Mouse (Mus musculus) megakaryocyte, embryonic 14.5 days (primary cell): ENCODE results near the gene Tmem202. TPM values are rescaled to one million over a fixed set of nuclear protein-coding genes. Genes with fewer than 3 reads are reported as not detected.
A peak's percentile ranks its signal among the peaks of the same experiment; 100 is the strongest.

ENCODE experiments used
- H3K27me3 ChIP-seq: replicated peaks from 2 replicates; pipeline ENCODE3; 2012; ENCODE audit warnings: inconsistent platforms
- H3K36me3 ChIP-seq: replicated peaks from 2 replicates; pipeline ENCODE3; 2012; ENCODE audit warnings: low read length, inconsistent platforms, mixed read lengths
- H3K4me1 ChIP-seq: 2 replicates; pipeline ENCODE4 v1.6.1; 2012; ENCODE audit warnings: inconsistent platforms
- H3K4me3 ChIP-seq: replicated peaks from 2 replicates; pipeline ENCODE3; 2012; ENCODE audit warnings: moderate library complexity, mild to moderate bottlenecking, inconsistent platforms
- H3K9me3 ChIP-seq: 2 replicates; pipeline ENCODE4 v1.6.1; 2012; ENCODE audit warnings: inconsistent platforms
- FLI1 ChIP-seq: IDR thresholded peaks from 2 replicates; pipeline ENCODE4 v1.6.1; 2012; ENCODE audit warnings: low read length, inconsistent platforms, mixed read lengths
- GATA1 ChIP-seq: IDR thresholded peaks from 3 replicates; pipeline ENCODE4 v1.6.1; 2012; ENCODE audit warnings: mixed read lengths, low read length, inconsistent platforms, borderline replicate concordance
- polyA plus RNA-seq: library from polyadenylated mRNA; stranded (reverse); fragments of >175 nt; gene quantifications from 2 replicates; pipeline ENCODE4 v1.2.3, GENCODE M21; 2012; ENCODE audit warnings: low replicate concordance; ENCODE audit not compliant: insufficient read depth

The Tmem202 gene
- polyA plus RNA-seq, 1 experiment: 0.11 TPM

DNA sequence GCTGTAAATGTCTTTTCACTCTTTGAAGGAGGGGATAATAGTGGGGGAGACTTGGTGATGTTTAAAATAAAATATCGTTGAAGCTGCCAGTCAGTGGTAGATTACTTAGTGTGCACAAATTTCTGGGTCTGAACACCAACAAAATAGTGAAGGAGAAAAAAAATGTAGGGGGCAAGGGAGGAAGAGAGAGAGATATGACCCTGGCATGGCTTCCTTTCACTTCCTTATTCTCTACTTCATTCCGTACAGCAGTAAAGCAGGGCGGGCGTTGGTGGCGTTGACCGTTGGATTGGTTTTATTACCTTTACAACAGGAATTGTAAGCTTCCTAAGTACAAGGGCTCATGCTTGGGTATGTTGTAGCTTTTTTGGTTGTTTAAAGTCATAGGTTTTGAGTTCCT is 2.0 kb upstream of the Tmem202 start:
- H3K4me1 ChIP-seq: peaks cover 79% of the 10 kb centered on the region
- H3K9me3 ChIP-seq: no peaks in the 10 kb centered on the region
- H3K27me3 ChIP-seq: no peaks in the 10 kb centered on the region
- peak overlapping the region; percentile 98 for H3K4me3 ChIP-seq
- TF ChIP-seq GATA1 (no peak), FLI1 (no peak)
- H3K36me3 ChIP-seq: peaks cover 35% of the 10 kb centered on the region

DNA sequence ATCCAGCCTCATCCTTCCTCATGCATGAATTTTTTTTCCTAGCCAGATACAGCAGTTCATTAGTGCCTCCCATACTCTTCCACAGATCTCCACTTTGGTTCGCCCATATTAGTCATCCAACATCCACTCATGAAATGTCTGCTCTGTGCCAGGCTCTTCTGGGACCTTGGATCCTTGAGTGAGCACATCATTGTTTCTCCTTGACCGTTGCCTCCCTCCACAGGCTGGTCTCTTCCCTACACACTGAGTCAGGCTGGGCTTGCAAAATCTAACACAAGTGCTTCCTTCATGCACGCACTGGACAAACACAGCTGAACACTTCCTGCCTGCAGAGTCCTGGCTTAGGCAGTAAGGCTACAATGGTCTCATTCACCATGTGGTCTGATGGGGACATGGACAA is 2.0 kb downstream of the Tmem202 start:
- peak overlapping the region; percentile 62 for H3K4me3 ChIP-seq

DNA sequence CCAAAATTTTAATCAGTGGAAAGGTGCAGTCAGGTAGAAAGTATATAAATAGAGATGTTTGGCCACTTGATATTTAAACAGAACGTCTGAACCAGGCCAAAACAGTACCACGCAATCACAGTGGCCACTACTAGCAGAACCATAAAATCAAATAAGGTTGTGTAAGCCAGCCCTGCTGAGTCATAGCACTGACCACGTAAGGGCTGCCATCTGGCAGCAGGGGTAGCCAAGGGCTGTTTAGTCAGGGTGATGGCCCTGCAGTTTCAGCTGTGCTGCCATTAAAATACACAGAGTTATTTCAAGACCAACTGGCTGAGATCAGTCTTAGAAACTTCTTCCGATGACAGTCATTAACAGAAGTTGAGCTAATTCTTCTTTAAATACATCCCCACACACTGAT is 5.8 kb downstream of the Tmem202 start:
- Histone ChIP-seq H3K36me3 (no peaks in the 10 kb centered on the region), H3K4me3 (no peak overlapping the region), H3K27me3 (peaks cover 2% of the 10 kb centered on the region), H3K4me1 (peaks cover 62% of the 10 kb centered on the region), H3K9me3 (no peaks in the 10 kb centered on the region)
- TF ChIP-seq GATA1: no peak
- no peak for TF ChIP-seq FLI1

More for the DNA sequence above, 2.0 kb downstream of the Tmem202 start:
- peaks cover under 1% of the 10 kb centered on the region for H3K27me3 ChIP-seq
- peaks cover 75% of the 10 kb centered on the region for H3K4me1 ChIP-seq
- H3K9me3 ChIP-seq: no peaks in the 10 kb centered on the region
- H3K36me3 ChIP-seq: peaks cover 10% of the 10 kb centered on the region
- TF ChIP-seq GATA1: no peak
- no peak for TF ChIP-seq FLI1

DNA sequence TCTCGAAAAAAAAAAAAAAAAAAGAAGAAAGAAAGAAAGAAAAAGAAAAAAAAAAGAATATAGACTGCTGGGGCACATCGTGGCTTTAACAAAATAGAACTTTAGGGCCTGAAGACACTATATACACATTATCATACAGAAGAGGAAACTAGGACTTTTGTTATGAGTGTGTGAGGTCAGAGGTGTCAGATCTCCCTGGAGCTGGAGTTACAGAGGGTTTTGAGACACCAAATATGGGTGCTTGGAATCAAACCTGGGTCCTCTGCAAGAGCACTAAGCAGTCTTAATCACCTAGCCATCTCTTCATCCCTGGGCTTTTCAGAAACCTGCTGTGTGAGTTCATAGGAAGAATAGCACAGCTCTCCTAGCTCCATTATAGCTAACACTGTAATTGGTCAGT is 6.2 kb downstream of the Tmem202 start:
- Histone ChIP-seq H3K4me3 (no peak overlapping the region), H3K36me3 (no peaks in the 10 kb centered on the region), H3K9me3 (no peaks in the 10 kb centered on the region), H3K27me3 (peaks cover 2% of the 10 kb centered on the region), H3K4me1 (peaks cover 61% of the 10 kb centered on the region)
- TF ChIP-seq GATA1 (no peak), FLI1 (no peak)

DNA sequence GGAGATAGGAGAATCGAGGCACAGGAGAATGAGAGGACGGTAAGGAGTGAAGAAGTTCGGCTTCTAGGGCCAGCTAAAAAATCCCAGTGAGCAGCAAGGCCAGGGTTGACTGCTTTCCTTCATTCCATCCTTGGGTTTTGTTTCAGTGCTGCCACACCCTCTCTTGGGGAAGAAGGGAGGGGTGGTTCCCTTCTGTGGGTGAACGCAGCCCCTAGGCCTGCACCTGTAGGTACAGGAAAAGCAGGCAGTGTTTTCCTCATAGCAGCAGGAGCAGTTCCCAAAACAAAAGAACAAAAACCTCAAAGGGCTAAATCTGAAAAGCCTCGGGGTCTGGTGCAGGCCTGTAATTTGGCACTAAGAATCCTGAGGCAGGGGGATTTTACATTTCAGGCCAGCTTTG is 8.0 kb downstream of the Tmem202 start:
- Histone ChIP-seq H3K4me1 (peaks cover 61% of the 10 kb centered on the region), H3K4me3 (no peak overlapping the region), H3K27me3 (peaks cover 2% of the 10 kb centered on the region), H3K9me3 (no peaks in the 10 kb centered on the region), H3K36me3 (no peaks in the 10 kb centered on the region)
- TF ChIP-seq GATA1: no peak
- TF ChIP-seq FLI1: no peak

DNA sequence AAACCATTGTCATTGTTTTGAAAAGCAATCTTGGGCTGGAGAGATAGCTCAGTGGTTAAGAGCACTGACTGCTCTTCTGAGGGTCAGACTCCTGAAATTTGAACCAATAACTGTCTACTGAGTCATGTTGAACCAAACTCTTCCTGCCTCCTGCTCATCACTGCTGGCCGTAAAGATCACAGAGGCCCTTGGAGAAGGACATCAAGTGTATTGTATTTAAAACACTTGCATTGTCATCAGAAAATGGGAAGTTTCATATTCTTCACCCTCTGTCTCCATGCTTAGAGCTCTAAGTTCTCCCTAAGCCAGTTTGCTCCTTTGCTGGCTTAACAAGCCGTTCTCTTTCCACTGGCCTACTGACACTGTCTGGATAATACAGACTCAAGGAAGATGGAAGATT is 11.4 kb downstream of the Tmem202 start:
- Histone ChIP-seq H3K36me3 (no peaks in the 10 kb centered on the region), H3K27me3 (peaks cover 2% of the 10 kb centered on the region), H3K4me1 (peaks cover 45% of the 10 kb centered on the region), H3K4me3 (no peak overlapping the region), H3K9me3 (no peaks in the 10 kb centered on the region)
- no peak for TF ChIP-seq FLI1
- no peak for TF ChIP-seq GATA1

DNA sequence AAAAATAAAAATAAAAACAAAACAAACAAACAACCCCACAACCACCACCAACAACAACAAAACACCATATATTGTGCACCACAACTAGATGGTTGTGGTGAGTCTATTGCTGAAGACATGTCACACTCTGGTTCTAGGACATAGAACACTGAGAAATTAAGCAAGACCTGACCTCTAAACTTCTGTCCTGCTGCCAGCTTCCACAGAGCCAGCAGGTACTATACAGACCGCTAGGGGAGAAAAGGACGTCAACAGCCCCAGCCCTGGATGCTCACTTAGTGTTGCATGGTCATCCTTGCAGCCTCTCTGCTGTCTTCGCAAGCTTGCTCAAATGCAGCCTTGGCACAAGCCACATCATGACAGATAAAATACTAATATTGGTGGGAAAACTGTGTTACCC is 12.1 kb downstream of the Tmem202 start:
- peaks cover 1% of the 10 kb centered on the region for H3K27me3 ChIP-seq
- no peaks in the 10 kb centered on the region for H3K36me3 ChIP-seq
- TF ChIP-seq GATA1: no peak
- TF ChIP-seq FLI1: no peak

DNA sequence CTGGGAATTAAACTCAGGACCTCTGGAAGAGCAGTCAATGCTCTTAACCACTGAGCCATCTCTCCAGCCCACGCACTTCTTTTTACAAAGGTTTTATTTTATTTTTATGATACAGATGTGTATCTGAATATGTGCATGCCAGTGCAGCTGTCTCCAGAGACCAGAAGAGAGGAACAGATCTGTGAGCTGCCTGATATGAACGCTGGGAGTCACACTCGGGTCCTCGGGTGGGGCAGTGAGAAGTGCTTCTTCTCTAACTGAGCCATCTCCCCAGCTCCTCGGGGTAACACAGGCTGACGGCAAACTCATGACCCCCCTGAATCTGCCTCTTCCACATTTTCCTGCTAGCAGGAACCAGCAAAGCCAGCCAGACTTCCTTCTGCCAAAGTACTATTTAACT is 12.9 kb downstream of the Tmem202 start:
- H3K36me3 ChIP-seq: no peaks in the 10 kb centered on the region
- H3K4me3 ChIP-seq: peak overlapping the region; percentile 24
- TF ChIP-seq FLI1 (no peak), GATA1 (no peak)
- no peaks in the 10 kb centered on the region for H3K27me3 ChIP-seq
- H3K9me3 ChIP-seq: no peaks in the 10 kb centered on the region
- H3K4me1 ChIP-seq: peaks cover 48% of the 10 kb centered on the region

More for the DNA sequence above, 12.1 kb downstream of the Tmem202 start:
- Histone ChIP-seq H3K4me3 (peak overlapping the region; percentile 64), H3K4me1 (peaks cover 49% of the 10 kb centered on the region), H3K9me3 (no peaks in the 10 kb centered on the region)

DNA sequence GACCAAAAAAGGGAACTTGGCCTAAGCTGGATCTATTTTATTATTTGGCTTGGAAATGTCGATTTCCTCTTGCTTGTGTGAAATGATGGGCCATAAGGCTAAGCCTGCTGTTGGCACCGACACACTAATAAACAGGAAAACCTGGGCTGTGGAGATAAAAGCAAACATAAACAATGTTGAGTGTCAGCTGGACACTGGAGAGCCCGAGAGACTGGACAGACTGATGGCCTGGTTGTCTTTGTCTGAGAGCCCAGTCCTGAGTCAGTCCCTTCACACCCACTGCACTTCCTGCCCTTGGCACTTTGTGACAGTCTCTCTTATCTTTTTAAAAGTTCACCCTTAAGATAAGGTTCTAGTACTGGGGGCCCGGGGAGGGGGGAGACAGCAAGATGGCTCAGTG is 16.7 kb downstream of the Tmem202 start:
- H3K4me1 ChIP-seq: peaks cover 52% of the 10 kb centered on the region
- H3K4me3 ChIP-seq: peak overlapping the region; percentile 33
- H3K27me3 ChIP-seq: no peaks in the 10 kb centered on the region
- no peaks in the 10 kb centered on the region for H3K9me3 ChIP-seq
- no peak for TF ChIP-seq GATA1
- no peak for TF ChIP-seq FLI1
- no peaks in the 10 kb centered on the region for H3K36me3 ChIP-seq

DNA sequence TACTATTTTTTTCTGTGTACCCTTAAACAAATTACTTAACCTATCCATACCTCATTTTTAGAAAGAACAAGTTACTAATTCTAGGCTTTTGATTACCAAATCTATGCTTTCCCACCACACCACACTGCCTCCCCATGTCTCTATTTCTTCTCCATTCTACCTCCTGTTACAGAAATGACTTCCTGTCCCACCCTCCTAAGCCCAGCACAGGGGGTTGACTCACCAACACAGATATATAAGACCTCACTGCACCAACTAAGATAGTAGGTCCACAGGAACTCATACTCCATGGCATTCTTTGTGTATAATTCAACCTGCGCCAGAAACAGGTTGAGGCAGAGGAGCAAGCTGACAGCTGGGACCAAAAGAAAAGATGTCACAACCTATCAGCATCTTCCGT is 20.3 kb downstream of the Tmem202 start:
- H3K4me1 ChIP-seq: peaks cover 47% of the 10 kb centered on the region
- H3K4me3 ChIP-seq: no peak overlapping the region
- TF ChIP-seq FLI1: no peak
- TF ChIP-seq GATA1: no peak

DNA sequence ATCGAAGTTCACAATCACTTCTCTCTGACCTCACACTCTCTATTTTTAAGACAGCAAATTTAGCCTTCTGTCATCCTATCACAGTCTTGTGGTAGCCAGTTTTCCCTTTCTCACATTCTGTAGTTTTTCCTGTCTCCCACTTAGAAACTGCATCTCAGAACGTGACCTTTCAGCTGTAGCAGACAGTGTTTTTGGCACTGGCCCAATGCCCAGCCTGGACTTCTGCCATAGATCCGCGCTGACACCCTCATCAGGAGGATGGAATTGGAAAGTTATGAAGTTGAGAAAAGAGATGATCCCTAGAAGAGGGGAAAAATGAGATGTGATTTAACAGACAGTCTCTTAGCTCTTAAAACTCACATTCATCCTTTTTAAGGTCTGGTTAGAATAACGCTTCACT is 20.7 kb downstream of the Tmem202 start:
- no peak overlapping the region for H3K4me3 ChIP-seq
- TF ChIP-seq FLI1 (no peak), GATA1 (no peak)
- H3K4me1 ChIP-seq: peaks cover 47% of the 10 kb centered on the region
- H3K9me3 ChIP-seq: no peaks in the 10 kb centered on the region
- H3K36me3 ChIP-seq: no peaks in the 10 kb centered on the region
- peaks cover 8% of the 10 kb centered on the region for H3K27me3 ChIP-seq

More for the DNA sequence above, 20.3 kb downstream of the Tmem202 start:
- Histone ChIP-seq H3K9me3 (no peaks in the 10 kb centered on the region), H3K36me3 (no peaks in the 10 kb centered on the region), H3K27me3 (peaks cover 8% of the 10 kb centered on the region)

DNA sequence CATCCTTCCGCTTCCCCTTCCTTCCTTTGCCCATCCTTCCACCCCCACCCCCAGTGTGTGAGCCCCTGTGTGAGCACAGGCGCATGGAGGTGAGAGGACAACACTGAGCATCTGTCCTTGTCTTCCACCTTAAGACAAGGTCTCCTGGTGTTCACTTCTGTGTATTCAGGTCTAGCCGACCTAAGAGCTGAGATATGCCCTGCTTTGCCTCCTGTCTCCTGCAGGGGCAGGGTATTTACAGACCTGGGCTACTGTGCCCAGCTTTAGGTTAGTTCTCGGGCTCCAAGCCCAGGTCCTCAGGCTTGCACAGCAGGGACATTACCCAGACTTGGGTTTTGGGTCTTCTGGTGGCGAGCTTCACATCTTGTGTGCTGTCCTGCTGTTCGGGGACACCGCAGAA is 22.5 kb downstream of the Tmem202 start:
- H3K27me3 ChIP-seq: peaks cover 8% of the 10 kb centered on the region
- no peaks in the 10 kb centered on the region for H3K9me3 ChIP-seq
- H3K4me1 ChIP-seq: peaks cover 41% of the 10 kb centered on the region
- TF ChIP-seq GATA1 (no peak), FLI1 (no peak)
- H3K4me3 ChIP-seq: no peak overlapping the region
- no peaks in the 10 kb centered on the region for H3K36me3 ChIP-seq
